Mouse (Mus musculus) G1E-ER4 (cell line): ENCODE measurements around the gene Trp73. TPM values are rescaled to one million over a fixed set of nuclear protein-coding genes. Genes with fewer than 3 reads are reported as not detected.

ENCODE experiments used
- GATA1 ChIP-seq: IDR thresholded peaks from one replicate; pipeline ENCODE4 v1.8.0; 2012; ENCODE audit warnings: low read length, inconsistent platforms
- polyA plus RNA-seq: library from polyadenylated mRNA; stranded (reverse); fragments of >175 nt; gene quantifications from 2 replicates; pipeline ENCODE4 v1.2.3, GENCODE M21; 2012

The Trp73 gene
- polyA plus RNA-seq: 0.18 TPM in 1 of 2 replicates, not detected in the other

DNA sequence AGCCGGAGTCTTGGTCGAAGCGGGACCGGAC is at the start of gene Trp73:
Gene Trp73, minus strand, starts transcription at position 27 of the 31 bp plus-strand sequence.
- no peak for TF ChIP-seq GATA1

DNA sequence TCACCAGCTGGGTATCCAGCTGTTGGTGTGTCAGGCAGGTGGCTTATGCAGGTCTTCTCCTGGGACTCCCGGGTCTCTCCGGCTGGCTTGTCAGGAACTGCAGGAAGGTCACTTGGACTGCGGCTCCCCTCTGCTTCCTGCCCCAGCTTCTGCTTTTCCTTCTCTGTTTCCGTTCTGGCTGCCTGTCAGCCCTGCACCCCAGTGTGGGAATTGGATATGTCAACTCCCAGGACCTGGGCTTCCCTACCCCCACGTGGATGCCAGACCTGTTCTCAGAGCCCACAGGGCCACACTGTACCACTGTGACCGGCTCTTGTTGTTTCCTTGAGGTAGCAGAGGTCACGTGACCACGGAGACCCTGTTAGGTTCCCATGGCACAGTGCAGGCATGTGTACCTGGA is 48.9 kb upstream of the Trp73 start:
- TF ChIP-seq GATA1: no peak

DNA sequence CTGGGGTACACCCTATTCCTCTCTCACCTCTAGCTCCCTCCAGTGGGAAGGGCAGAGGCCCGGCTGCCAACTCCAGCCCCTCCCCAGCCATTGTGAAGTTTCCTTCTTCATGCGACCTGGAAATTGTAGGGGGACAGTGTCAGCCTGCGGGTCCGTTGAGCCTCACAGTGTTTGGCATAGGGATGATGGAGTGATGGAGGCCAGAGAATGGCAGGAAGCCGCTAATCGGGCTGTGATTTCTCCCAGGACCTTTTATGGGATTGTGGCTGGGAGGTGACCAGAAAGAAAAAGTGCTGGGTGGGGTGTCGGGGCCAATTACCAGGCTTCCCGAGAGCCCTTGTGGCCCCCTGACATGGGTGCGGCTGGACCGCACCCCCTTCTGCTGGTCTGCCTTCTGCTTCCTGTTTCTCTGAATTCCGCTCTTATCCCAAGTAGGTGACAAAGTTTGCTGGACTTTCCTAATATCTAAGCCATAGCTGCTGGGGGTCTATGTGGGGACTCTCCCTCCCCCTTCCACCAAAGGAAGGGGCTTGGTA is 46.1 kb upstream of the Trp73 start:
- TF ChIP-seq GATA1: no peak

- TF ChIP-seq GATA1: no peak
Measured at GRCm38 (mm10) chr4:154185001-154185400, 45.0 kb upstream of the Trp73 start.

DNA sequence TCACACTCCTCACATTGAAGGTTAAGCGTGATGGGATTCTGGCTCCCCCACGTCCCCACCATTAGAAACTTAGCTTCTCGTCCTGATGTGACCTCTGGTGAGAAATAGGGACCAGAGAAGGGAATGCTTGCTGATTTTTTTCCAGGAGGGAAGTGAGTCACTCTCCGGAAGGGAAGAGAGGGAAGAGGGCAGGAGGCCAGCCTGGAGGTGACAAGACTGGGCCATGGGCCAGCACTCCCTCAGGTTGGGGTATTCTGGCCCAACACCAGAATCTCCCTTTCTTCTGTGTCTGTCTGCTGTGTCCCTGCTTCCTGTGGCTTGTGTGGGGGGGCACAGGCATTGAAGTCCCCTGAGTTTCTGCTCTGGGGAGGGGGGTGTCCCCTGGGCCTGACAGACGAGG is 43.6 kb upstream of the Trp73 start:
- no peak for TF ChIP-seq GATA1

- TF ChIP-seq GATA1: no peak
Measured at GRCm38 (mm10) chr4:154181001-154181400, 41.0 kb upstream of the Trp73 start.

GRCm38 (mm10) chr4:154177257-154177656 is 37.2 kb upstream of the Trp73 start:
- TF ChIP-seq GATA1: no peak

- no peak for TF ChIP-seq GATA1
Measured at GRCm38 (mm10) chr4:154171931-154172604, 32.1 kb upstream of the Trp73 start.

- no peak for TF ChIP-seq GATA1
Measured at GRCm38 (mm10) chr4:154171151-154171930, 31.3 kb upstream of the Trp73 start.

GRCm38 (mm10) chr4:154170506-154171150 is 30.6 kb upstream of the Trp73 start, which contains the start of gene Megf6:
Gene Megf6, plus strand, starts transcription at chr4:154170730.
- TF ChIP-seq GATA1: no peak

DNA sequence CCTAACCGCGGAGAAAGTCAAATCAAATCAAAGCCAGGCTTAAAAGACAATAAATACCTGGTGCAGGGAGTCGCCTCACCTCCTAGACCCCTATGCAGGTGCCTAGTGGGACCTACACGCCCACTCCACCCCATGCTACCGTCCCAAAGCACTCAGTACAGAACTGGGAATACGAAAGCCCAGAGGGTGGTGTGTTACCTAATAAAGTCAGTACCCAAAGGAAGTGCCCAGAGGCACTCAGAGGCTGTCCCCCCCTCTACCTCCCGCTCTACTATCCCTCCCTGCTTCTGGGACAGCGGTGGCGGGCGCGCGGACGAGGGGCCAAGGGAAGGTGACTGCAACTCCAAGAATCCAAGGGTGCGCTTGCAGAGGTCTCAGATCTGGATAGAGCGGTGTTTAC is 30.0 kb upstream of the Trp73 start:
- TF ChIP-seq GATA1: no peak

DNA sequence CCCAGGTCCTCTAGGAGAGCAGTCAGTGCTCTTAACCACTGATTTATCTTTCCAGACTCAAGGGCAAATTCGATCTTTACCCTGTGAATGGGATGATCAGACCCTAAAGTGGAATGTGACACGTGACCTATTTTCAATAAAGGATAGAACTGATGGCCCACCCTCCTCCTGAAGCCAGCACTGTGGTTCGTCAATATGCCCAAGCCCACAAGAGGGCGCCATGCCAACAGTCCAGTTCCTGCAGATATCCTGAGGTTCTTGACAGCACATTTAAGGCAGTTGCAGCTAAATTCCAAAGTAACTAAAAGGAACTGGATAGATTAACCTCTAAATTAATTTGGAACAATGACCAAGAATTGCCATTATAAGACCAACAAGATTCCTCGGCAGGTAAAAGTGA is 27.0 kb upstream of the Trp73 start:
- no peak for TF ChIP-seq GATA1

DNA sequence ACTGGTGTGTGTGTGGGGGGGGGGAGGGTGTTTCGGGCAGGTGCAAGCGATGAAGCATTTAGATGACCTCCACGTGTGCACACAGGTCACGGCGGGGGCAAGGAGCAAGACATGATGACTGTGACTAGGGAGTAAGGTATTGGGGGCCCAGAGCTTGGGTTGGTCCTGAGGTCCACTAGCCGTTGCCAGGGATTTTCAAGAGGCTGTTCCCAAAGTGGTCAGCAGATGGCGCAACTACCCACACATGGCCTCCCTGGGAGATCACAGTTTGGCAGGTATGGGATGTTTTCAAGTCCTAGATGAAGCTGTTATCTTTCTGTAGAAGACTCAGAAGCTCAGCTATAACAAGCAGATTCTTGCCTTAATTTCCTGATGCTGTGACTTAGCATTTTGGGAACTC is 23.3 kb upstream of the Trp73 start:
- TF ChIP-seq GATA1: no peak

- no peak for TF ChIP-seq GATA1
Measured at GRCm38 (mm10) chr4:154160538-154161390, 20.8 kb upstream of the Trp73 start, which contains the start of gene Tprgl. Gene Tprgl, minus strand, starts transcription at chr4:154160666.

DNA sequence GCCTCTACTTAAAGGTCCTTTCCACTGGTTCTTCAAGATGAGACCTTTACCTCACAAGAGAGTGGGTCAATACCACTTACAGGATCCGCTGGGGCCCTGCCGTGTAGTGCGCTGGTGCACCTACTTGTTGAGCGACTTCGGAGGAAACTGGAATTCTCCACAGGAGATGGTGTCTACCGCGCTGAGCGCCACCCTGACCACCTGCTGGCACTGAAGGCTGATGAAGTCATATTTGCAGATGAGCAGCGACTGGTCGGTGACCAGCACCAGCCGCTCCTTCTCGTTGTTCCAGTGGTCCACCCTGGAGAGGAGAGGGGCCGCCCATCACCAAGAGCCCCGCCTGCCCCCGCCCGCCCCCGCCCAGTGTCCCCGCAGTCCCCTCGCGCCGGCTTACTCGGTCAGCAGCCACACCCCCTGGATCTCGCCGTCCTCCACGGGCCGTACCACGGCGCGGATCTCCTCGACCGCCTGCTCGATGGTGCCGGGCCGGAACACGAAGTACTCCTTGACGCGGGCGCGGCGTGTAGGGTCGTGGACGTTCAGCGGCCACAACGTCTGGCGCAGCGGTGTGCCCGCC is 20.0 kb upstream of the Trp73 start:
- no peak for TF ChIP-seq GATA1

DNA sequence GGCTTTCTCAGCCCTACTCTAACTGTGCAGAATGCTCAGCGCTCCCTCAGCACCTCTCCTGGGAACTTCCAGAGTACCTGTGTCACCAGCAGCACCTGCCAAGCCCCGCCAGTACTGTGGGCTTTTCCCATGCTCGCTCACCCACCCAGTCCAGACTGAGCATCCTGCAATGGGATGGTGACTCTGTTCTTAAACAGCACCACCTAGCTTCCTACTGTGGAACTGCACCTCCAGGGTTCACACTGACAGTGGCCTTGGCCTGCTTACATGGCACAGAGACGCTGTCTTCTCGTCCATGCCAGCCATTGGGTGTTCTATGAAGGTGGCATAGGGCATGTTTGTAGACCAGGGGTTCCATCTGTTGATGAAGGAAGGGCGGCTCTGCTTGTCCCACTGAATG is 19.0 kb upstream of the Trp73 start:
- TF ChIP-seq GATA1: no peak
